Mouse (Mus musculus) CH12.LX (cell line): ENCODE data around the gene Rnf38. TPM values are rescaled to one million over a fixed set of nuclear protein-coding genes. Genes with fewer than 3 reads are reported as not detected.

Experiments
- DNase-seq: peaks from one replicate; pipeline ENCODE4 v3.0.0-alpha.2; 2013; ENCODE audit errors: extremely low read depth
- H3K27ac ChIP-seq: 2 replicates; pipeline ENCODE4 v1.5.1; 2012; ENCODE audit warnings: low read depth, mild to moderate bottlenecking, control low read depth, moderate library complexity; ENCODE audit not compliant: insufficient read depth
- H3K27me3 ChIP-seq: replicated peaks from 2 replicates; pipeline ENCODE3; 2012; ENCODE audit warnings: inconsistent platforms
- H3K36me3 ChIP-seq, 2 experiments: replicated peaks in 1 of 2; 2 replicates each; pipeline versions ENCODE3 to v1.6.1; 2012; ENCODE audit warnings: inconsistent platforms in 1 of 2, low read length in 1 of 2, mild to moderate bottlenecking in 1 of 2, mixed read lengths in 1 of 2, moderate library complexity in 1 of 2; ENCODE audit not compliant: control insufficient read depth in 1 of 2, insufficient read depth in 1 of 2
- H3K4me1 ChIP-seq, 2 experiments: 2 replicates each; pipeline ENCODE4 v1.6.1; 2012; ENCODE audit warnings: inconsistent platforms in 1 of 2, moderate library complexity in 1 of 2; ENCODE audit not compliant: insufficient read depth in 2 of 2, control insufficient read depth in 1 of 2
- H3K4me2 ChIP-seq: 2 replicates; pipeline ENCODE4 v1.6.1; 2012; ENCODE audit warnings: low read depth, mild to moderate bottlenecking, control low read depth; ENCODE audit not compliant: poor library complexity, insufficient read depth, severe bottlenecking
- H3K4me3 ChIP-seq, 3 experiments: fragments of 150-350 bp in 1 of 3; sonication (generic) in 1 of 3; replicated peaks in 1 of 3; 2 replicates each; pipeline versions ENCODE3 to v1.5.1; 2011 to 2012; ENCODE audit warnings: low read depth in 2 of 3, low read length in 2 of 3, mild to moderate bottlenecking in 2 of 3, moderate library complexity in 2 of 3, control low read depth in 1 of 3, improper control_type of control experiment in 1 of 3, inconsistent platforms in 1 of 3, mixed read lengths in 1 of 3; ENCODE audit not compliant: poor library complexity in 1 of 3
- H3K79me2 ChIP-seq: replicated peaks from 2 replicates; pipeline ENCODE4 v1.6.1; 2012; ENCODE audit warnings: mild to moderate bottlenecking, moderate library complexity; ENCODE audit not compliant: control insufficient read depth, poor library complexity, insufficient read depth, severe bottlenecking; ENCODE audit errors: extremely low read depth
- H3K9ac ChIP-seq: 2 replicates; pipeline ENCODE4 v1.6.1; 2012; ENCODE audit warnings: low read depth, mild to moderate bottlenecking, control low read depth, moderate library complexity; ENCODE audit not compliant: insufficient read depth
- H3K9me3 ChIP-seq: replicated peaks from 2 replicates; pipeline ENCODE3; 2012; ENCODE audit warnings: low read length, inconsistent platforms, mixed read lengths
- CHD1 ChIP-seq: IDR thresholded peaks from 2 replicates; pipeline ENCODE4 v1.6.1; 2012; ENCODE audit warnings: low read depth, low read length, improper control_type of control experiment, inconsistent platforms
- CHD2 ChIP-seq: IDR thresholded peaks from 2 replicates; pipeline ENCODE4 v1.6.1; 2011; ENCODE audit warnings: low read length, improper control_type of control experiment
- E2F4 ChIP-seq: IDR thresholded peaks from 2 replicates; pipeline ENCODE4 v1.6.1; 2011; ENCODE audit warnings: low read depth, low read length, improper control_type of control experiment; ENCODE audit not compliant: insufficient replicate concordance
- EP300 ChIP-seq: IDR thresholded peaks from 2 replicates; pipeline ENCODE4 v1.6.1; 2011; ENCODE audit warnings: low read length, improper control_type of control experiment
- HCFC1 ChIP-seq: IDR thresholded peaks from 2 replicates; pipeline ENCODE4 v1.6.1; 2012; ENCODE audit warnings: low read depth, mild to moderate bottlenecking, inconsistent platforms, low read length, improper control_type of control experiment
- MAFK ChIP-seq: IDR thresholded peaks from 2 replicates; pipeline ENCODE4 v1.6.1; 2011; ENCODE audit warnings: low read length, improper control_type of control experiment; ENCODE audit not compliant: insufficient replicate concordance
- MAX ChIP-seq: IDR thresholded peaks from 2 replicates; pipeline ENCODE4 v1.6.1; 2011; ENCODE audit warnings: low read length, improper control_type of control experiment
- MAZ ChIP-seq: IDR thresholded peaks from 2 replicates; pipeline ENCODE4 v1.6.1; 2012; ENCODE audit warnings: low read depth, mild to moderate bottlenecking, inconsistent platforms, low read length, improper control_type of control experiment, moderate library complexity
- MXI1 ChIP-seq: IDR thresholded peaks from 2 replicates; pipeline ENCODE4 v1.6.1; 2011; ENCODE audit warnings: mild to moderate bottlenecking, low read depth, low read length, improper control_type of control experiment
- SMC3 ChIP-seq: IDR thresholded peaks from 2 replicates; pipeline ENCODE4 v1.6.1; 2011; ENCODE audit warnings: low read depth, low read length, improper control_type of control experiment
- UBTF ChIP-seq: IDR thresholded peaks from 2 replicates; pipeline ENCODE4 v1.6.1; 2012; ENCODE audit warnings: low read depth, mild to moderate bottlenecking, inconsistent platforms, low read length, improper control_type of control experiment, moderate library complexity
- dilution Hi-C: fragments of 300-500 bp; cut with MboI; formaldehyde crosslinking; loops from 2 replicates; pipeline ENCODE4 v1.14.3; 2020; ENCODE audit warnings: low sequenced_read_pairs; ENCODE audit not compliant: extremely low pct_unique_long_range_greater_than_20kb, extremely low pct_ligation_motif_present
- in situ Hi-C: fragments of 300-500 bp; cut with MboI; formaldehyde crosslinking; loops from 3 replicates; pipeline ENCODE4 v1.14.3; 2019; ENCODE audit warnings: low sequenced_read_pairs, low pct_ligation_motif_present, low pct_unique_long_range_greater_than_20kb, mixed read lengths
- polyA plus RNA-seq: library from polyadenylated mRNA; unstranded; fragments of >175 nt; gene quantifications from 2 replicates; pipeline ENCODE4 v1.2.1, GENCODE M21; 2012; ENCODE audit warnings: low read depth; ENCODE audit not compliant: insufficient read length
- total RNA-seq, 2 experiments: library from RNA; depleted of rRNA; stranded (reverse); fragments of 300-350 nt in 1 of 2; fragments of >200 nt in 1 of 2; gene quantifications; 2 replicates each; pipeline ENCODE4 v1.2.3; 2012 to 2014

Gene Rnf38
- total and polyA plus RNA-seq, 3 experiments, result 5.4 to 13.2 (median 6.6) TPM

DNA sequence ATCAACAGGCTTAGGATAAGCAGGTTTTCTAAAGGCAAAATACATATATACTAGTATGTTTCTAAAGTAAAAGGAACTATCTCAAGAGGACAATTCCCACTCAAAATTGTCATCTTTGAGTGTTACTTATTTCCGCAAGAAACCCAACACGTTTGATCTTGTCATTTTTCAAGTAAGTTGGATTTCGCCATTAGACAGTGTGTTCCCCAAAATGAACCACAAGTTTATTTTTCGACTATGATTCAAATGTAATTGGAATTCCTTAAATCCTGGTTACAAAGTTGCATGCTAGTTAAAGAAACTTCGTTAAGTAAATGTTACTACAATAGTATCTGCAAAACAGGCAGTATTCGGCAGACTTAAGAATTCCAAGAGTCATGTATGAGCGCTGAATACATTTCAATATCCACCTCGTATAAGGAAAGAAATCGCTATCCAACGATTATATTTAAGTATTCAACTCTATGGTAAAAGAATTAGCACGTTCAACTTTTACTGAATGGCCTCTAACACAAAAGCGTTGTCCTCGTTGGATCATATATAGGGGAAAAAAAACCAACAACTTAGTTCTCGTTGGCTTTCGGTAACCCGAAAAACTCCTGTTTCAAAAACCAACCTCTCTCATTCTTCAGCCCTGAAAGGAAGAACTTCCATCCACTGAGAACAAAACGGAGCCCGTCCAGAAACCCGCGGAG lies 66.7 kb downstream of the Rnf38 start:
- peak overlapping the region; percentile 56 to 90 (median 76) for H3K4me3 ChIP-seq
- peak overlapping the region; percentile 36; the same call in 1 of the 2 replicates for H3K4me2 ChIP-seq
- dilution Hi-C loops, result no loop called here
- H3K4me1 ChIP-seq, result peaks cover 0 to 28% of the 10 kb centered on the region in 2 experiments; a peak in 2 of 4 replicates
- H3K9ac ChIP-seq, result peak overlapping the region; percentile 92
- H3K9me3 ChIP-seq, result no peaks in the 10 kb centered on the region
- H3K27me3 ChIP-seq, result no peaks in the 10 kb centered on the region
- no peaks in the 10 kb centered on the region for H3K36me3 ChIP-seq
- DNase-seq, result no peak
- TF ChIP-seq UBTF, result no peak
- TF ChIP-seq MXI1, result no peak; the same call in 1 of the 2 replicates
- TF ChIP-seq SMC3, result no peak
- 0 out of 2 replicates have a peak, but pooled peaks have one; percentile 71 for TF ChIP-seq CHD1
- no peak for TF ChIP-seq EP300
- TF ChIP-seq MAX, result no peak
- no peak for TF ChIP-seq MAFK
- TF ChIP-seq, all 38 proteins: peak for 1
- in situ Hi-C loops, result loop anchor here (10.0 kb wide), 1 partner anchor 92 kb away; no protein-coding TSS in a partner anchor
- Histone ChIP-seq H3K27ac (no peak overlapping the region), H3K79me2 (peaks cover 7% of the 10 kb centered on the region)

DNA sequence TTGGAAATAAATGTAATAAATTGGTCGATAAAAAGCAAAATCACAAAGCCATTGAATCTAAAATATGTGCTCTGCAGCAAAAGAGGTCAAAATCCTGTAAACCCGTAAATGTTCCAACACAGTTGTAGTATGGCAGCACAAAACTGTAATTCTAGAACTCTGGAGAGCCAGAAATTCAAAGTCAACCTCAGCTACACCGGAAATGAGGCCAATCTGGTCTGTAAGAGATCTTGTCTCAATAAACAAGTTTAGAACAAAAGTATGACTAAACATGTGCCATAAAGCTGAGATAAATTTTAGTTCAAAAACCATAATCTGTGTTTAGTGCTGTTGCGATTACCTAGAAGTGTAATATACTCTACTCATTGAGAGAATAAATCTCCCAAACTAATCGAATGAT lies 69.0 kb downstream of the Rnf38 start:
- Histone ChIP-seq H3K27me3 (no peaks in the 10 kb centered on the region), H3K79me2 (peaks cover 7% of the 10 kb centered on the region), H3K27ac (no peak overlapping the region), H3K9ac (no peak overlapping the region), H3K4me1 (peaks cover 0 to 24% of the 10 kb centered on the region in 2 experiments; a peak in 2 of 4 replicates), H3K4me3 (no peak overlapping the region), H3K9me3 (no peaks in the 10 kb centered on the region), H3K36me3 (no peaks in the 10 kb centered on the region), H3K4me2 (no peak overlapping the region)
- DNase-seq, result no peak
- dilution Hi-C loops, result no loop called here
- in situ Hi-C loops, result loop anchor here (10.0 kb wide), 1 partner anchor 90 kb away; no protein-coding TSS in a partner anchor
- no peak for TF ChIP-seq E2F4
- no peak for TF ChIP-seq UBTF
- no peak for TF ChIP-seq HCFC1

DNA sequence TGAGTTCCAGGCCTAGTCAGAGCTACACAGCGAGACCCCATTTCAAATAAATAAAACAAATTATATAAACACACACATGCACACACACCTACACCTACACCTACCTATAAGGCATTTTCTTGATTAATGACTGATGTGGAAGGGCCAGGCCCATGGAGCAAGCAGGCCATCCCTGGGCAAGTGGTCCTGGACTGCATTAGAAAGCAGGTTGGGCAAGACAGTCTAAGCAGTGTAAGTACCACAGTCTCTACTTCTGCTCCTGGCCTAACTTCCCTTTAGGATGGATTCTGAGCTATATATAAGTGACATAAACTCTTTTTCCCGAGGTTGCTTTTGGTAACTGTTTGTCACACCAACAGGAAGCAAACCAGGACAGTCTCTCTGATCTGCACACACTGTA lies 70.6 kb downstream of the Rnf38 start:
- Histone ChIP-seq H3K36me3 (peaks cover 0 to 3% of the 10 kb centered on the region in 2 experiments), H3K9ac (no peak overlapping the region), H3K79me2 (peaks cover 7% of the 10 kb centered on the region), H3K27me3 (no peaks in the 10 kb centered on the region), H3K4me2 (no peak overlapping the region), H3K9me3 (no peaks in the 10 kb centered on the region), H3K4me3 (no peak overlapping the region), H3K4me1 (peaks cover 0 to 15% of the 10 kb centered on the region in 2 experiments; a peak in 2 of 4 replicates), H3K27ac (no peak overlapping the region)
- DNase-seq, result no peak
- in situ Hi-C loops, result loop anchor here (10.0 kb wide), 1 partner anchor 88 kb away; no protein-coding TSS in a partner anchor
- dilution Hi-C loops, result no loop called here
- TF ChIP-seq MAZ (no peak), MAFK (no peak), CHD2 (no peak), MAX (no peak)
